Mouse (Mus musculus): Measurements from ENCODE around the gene Wipf1. TPM values are rescaled to one million over a fixed set of nuclear protein-coding genes. Genes with fewer than 3 reads are reported as not detected.

Wipf1 gene
- polyA plus RNA-seq, 1 experiment, result 143 TPM

DNA sequence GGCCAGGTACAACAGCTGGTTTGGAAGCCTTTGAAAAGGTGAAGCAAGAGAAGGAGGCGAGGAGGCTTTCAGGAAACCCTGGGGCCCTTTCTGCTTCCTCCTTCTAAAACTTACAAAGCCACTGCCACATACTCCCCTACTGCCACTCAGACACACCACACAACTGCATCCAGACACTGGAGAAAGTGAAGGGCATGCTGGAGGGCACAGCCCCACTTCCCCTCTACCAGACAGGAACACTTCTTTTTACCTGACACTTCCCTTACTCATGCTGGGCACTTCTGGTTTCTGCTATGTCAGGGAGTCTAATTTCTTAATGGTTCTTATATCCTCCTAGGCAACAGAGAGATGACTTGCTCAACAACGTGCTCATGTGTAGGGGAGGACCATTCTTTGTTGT, 19.0 kb upstream of the Wipf1 start:
- Histone ChIP-seq H3K4me3 (ENCODE audit: insufficient read depth, low read length) (no peak overlapping the region), H3K27ac (ENCODE audit: insufficient read depth, low read depth, low read length) (no peak overlapping the region), H3K4me1 (ENCODE audit: control insufficient read depth, insufficient read depth, low read length) (peaks cover 38% of the 10 kb centered on the region)
- no peak for TF ChIP-seq CTCF (IDR thresholded peaks at IDR 0.05; ENCODE audit: low read depth, low read length)
- no peak for TF ChIP-seq POLR2A (IDR thresholded peaks at IDR 0.05; ENCODE audit: borderline replicate concordance, low read depth, low read length)

DNA sequence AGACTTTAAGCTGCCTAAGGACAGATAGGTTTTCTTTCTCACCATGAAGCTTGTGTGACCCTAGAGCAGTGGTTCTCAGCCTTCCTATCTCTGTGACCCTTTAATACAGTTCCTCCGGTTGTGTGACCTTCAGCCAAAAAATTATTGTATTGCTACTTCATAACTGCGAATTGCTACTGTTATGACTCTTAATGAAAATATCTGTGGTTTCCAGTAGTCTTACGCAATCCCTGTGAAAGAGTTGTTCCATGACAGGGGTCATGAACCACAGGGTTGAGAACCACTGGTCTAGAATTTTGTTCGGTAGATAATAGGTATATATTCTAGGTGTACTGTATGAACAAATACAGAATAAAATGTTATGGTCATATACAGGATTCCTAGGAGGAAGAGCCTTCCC, 17.7 kb upstream of the Wipf1 start:
- Histone ChIP-seq H3K4me3 (ENCODE audit: insufficient read depth, low read length) (no peak overlapping the region), H3K4me1 (ENCODE audit: control insufficient read depth, insufficient read depth, low read length) (peaks cover 28% of the 10 kb centered on the region), H3K27ac (ENCODE audit: insufficient read depth, low read depth, low read length) (no peak overlapping the region)
- TF ChIP-seq POLR2A (IDR thresholded peaks at IDR 0.05; ENCODE audit: borderline replicate concordance, low read depth, low read length), result no peak
- TF ChIP-seq CTCF (IDR thresholded peaks at IDR 0.05; ENCODE audit: low read depth, low read length), result no peak

DNA sequence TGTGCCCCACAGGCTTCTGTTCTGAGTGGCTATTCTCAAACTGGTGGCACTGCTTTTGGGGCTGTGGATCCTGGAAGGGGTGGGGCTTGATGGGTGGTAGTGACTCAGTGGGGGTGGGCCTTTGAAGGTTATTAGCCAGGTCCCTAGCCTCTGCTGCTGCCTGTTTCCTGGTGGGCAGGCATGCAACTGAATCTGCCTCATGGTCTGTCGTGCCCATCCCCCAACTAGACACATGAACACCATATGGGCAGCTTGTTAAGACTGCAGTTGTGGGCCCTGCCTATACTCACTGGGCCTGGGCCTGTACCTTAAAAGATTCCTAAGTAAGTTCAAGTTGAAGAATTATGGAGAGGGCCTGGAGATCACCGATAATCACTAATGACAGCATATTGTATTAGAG, 16.0 kb upstream of the Wipf1 start:
- Histone ChIP-seq H3K27ac (ENCODE audit: insufficient read depth, low read depth, low read length) (no peak overlapping the region), H3K4me3 (ENCODE audit: insufficient read depth, low read length) (no peak overlapping the region), H3K4me1 (ENCODE audit: control insufficient read depth, insufficient read depth, low read length) (peaks cover 36% of the 10 kb centered on the region)
- no peak for TF ChIP-seq CTCF (IDR thresholded peaks at IDR 0.05; ENCODE audit: low read depth, low read length)
- no peak for TF ChIP-seq POLR2A (IDR thresholded peaks at IDR 0.05; ENCODE audit: borderline replicate concordance, low read depth, low read length)

DNA sequence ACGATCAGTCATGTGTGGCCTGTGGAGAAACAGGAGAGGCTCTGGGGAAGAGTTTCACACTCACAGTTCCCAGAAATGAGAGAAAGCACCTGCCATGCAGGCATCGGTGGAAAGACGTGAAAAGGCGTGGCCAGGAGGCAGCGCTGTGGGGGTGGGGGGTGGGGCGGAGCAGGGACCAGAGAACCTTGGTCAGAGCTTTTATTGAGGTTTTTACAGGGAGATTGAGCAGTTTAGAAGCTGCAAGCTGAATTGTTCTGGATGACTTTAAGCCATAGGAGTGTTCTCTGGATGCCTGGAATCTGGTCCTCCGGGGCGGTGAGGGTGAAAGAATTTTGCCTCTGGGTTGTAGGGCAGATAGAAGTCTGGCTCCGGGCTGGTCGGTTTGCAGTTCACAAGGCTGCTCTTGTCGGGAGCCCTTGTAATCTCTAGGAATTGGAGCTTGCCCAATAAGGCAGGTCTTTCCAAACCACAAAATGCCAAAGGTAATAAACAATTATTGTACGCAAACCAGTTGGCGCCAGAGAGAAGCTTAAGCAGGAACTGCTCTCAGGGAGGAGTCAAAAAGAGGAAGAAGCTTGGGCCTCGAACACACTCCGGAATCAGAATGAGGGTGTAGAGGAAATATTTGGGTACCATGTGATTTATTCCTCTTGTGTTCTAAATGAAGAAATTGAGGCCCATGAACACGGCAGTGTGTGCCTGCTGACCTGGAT, 11.1 kb upstream of the Wipf1 start:
- peaks cover 20% of the 10 kb centered on the region for H3K4me1 ChIP-seq (ENCODE audit: control insufficient read depth, insufficient read depth, low read length)
- TF ChIP-seq CTCF (IDR thresholded peaks at IDR 0.05; ENCODE audit: low read depth, low read length) (no peak), POLR2A (IDR thresholded peaks at IDR 0.05; ENCODE audit: borderline replicate concordance, low read depth, low read length) (no peak)
- H3K4me3 ChIP-seq (ENCODE audit: insufficient read depth, low read length), result peak overlapping the region; percentile 48
- H3K27ac ChIP-seq (ENCODE audit: insufficient read depth, low read depth, low read length), result peak overlapping the region; percentile 77

DNA sequence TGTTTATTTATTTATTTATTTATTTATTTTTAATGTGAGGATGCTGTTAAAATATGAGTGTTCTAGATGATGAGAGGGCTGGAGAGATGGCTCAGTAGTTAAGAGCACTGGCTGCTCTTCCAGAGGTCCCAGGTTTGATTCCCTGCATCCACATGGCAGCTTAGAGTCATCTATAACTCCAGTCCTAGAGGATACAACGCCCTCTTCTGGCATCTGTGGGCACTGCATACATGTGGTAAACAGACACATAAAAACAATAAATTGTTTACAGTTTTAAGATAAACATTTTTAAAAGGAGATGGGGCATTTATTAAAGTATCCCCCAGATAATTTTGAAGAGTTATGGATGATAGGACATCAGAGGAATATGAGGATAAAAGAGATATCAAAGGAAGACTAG, 10.2 kb upstream of the Wipf1 start:
- H3K27ac ChIP-seq (ENCODE audit: insufficient read depth, low read depth, low read length), result no peak overlapping the region
- no peak overlapping the region for H3K4me3 ChIP-seq (ENCODE audit: insufficient read depth, low read length)
- peaks cover 20% of the 10 kb centered on the region for H3K4me1 ChIP-seq (ENCODE audit: control insufficient read depth, insufficient read depth, low read length)
- peak; percentile 48; the same call in 1 of the 2 replicates for TF ChIP-seq CTCF (IDR thresholded peaks at IDR 0.05; ENCODE audit: low read depth, low read length)
- no peak for TF ChIP-seq POLR2A (IDR thresholded peaks at IDR 0.05; ENCODE audit: borderline replicate concordance, low read depth, low read length)

DNA sequence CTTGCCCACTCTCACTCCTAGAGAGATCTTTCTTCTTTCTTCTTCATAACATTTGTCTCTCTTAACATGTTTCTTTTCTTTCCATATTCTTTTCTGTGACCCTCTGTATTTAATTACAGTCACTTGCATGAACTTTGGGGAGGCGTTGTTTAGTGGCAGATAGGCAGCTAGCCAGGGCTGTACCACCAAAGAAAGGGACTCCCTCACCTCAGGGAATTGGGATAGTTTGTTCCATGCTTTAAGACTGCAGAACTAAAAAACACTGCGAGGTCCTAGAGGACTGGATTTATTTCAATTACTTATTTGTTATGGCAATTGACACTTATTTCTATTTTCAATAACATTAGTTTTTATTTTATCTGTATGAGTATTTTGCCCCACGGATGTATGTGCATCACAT, 9.6 kb upstream of the Wipf1 start:
- peaks cover 20% of the 10 kb centered on the region for H3K4me1 ChIP-seq (ENCODE audit: control insufficient read depth, insufficient read depth, low read length)
- no peak overlapping the region for H3K4me3 ChIP-seq (ENCODE audit: insufficient read depth, low read length)
- H3K27ac ChIP-seq (ENCODE audit: insufficient read depth, low read depth, low read length), result no peak overlapping the region
- TF ChIP-seq POLR2A (IDR thresholded peaks at IDR 0.05; ENCODE audit: borderline replicate concordance, low read depth, low read length) (no peak), CTCF (IDR thresholded peaks at IDR 0.05; ENCODE audit: low read depth, low read length) (no peak)

DNA sequence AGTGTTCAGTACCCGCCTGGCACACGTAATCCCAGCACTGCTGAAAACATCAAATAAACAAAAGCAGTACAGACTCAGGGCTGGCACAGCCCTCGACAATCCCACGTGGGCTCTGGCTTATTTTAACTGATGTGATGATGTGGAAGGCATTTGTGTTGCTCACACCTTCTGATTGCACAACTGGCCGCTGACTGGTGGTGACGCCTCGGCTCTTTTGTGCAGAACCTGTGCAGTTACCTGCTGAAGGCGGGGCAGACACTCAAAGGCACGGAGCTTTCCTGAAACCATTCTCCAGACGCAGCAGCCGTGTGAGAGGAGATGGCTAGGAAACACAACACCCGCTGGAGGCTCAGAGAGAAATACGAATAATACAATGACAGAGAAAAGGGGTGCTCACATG, 9.1 kb upstream of the Wipf1 start:
- no peak overlapping the region for H3K27ac ChIP-seq (ENCODE audit: insufficient read depth, low read depth, low read length)
- no peak for TF ChIP-seq POLR2A (IDR thresholded peaks at IDR 0.05; ENCODE audit: borderline replicate concordance, low read depth, low read length)
- TF ChIP-seq CTCF (IDR thresholded peaks at IDR 0.05; ENCODE audit: low read depth, low read length), result no peak

DNA sequence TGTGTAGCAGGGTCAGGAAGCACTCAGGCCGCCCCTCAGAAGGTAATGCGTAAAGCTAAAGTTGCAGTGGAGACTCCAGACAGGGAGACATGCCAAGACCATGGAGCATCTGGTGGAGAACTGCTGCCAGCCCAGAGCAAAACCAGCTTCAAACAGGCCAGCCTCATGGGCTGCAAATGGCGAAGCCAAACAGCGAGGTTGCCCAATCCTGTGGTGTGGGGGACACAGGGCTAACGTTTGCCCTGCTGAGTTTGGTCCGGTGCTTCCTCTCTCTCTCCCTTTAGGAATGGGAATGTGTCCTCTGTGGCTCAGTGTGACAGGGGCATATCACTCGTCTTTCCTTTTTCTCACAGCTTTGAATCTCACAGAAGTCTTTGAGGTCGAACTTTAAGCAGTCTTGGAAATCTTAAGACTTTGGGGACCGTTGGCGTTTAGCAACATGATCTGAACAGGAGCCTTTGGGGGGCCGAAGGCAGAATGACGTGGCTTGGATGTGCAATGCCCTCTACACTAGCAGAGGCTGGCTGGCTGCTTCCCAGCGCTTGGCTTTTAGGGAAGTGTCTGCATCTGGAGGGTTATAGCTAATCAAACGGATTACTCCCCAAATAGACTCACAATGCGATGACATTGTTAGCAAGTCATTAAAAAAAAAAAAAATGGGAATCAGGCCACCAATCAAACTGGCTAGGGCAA, 6.7 kb upstream of the Wipf1 start:
- H3K27ac ChIP-seq (ENCODE audit: insufficient read depth, low read depth, low read length), result no peak overlapping the region
- TF ChIP-seq CTCF (IDR thresholded peaks at IDR 0.05; ENCODE audit: low read depth, low read length) (no peak), POLR2A (IDR thresholded peaks at IDR 0.05; ENCODE audit: borderline replicate concordance, low read depth, low read length) (no peak)
- no peak overlapping the region for H3K4me3 ChIP-seq (ENCODE audit: insufficient read depth, low read length)
- H3K4me1 ChIP-seq (ENCODE audit: control insufficient read depth, insufficient read depth, low read length), result peaks cover 18% of the 10 kb centered on the region

More for the DNA sequence above, 9.1 kb upstream of the Wipf1 start:
- no peak overlapping the region for H3K4me3 ChIP-seq (ENCODE audit: insufficient read depth, low read length)
- H3K4me1 ChIP-seq (ENCODE audit: control insufficient read depth, insufficient read depth, low read length), result peaks cover 20% of the 10 kb centered on the region

DNA sequence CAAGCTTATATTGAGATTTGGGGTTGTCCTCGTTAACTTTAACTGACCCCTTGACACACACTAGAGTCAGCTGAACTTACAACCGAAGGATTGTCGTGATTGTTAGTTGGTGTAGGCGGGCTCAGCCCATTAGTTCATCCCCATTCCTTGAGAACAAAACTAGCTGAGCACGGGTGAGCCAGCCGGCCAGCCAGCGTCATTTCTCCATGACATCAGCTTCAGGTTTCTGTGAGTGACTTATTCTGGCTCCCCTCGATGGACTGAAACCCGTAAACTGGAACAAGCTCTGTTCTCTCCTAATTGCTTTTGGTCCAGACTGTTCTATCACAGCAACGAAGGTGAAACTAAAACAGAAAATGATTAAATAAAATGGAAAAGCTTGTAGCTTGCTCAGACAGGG, 5.2 kb upstream of the Wipf1 start:
- TF ChIP-seq POLR2A (IDR thresholded peaks at IDR 0.05; ENCODE audit: borderline replicate concordance, low read depth, low read length), result no peak
- TF ChIP-seq CTCF (IDR thresholded peaks at IDR 0.05; ENCODE audit: low read depth, low read length), result no peak
- Histone ChIP-seq H3K4me3 (ENCODE audit: insufficient read depth, low read length) (no peak overlapping the region), H3K4me1 (ENCODE audit: control insufficient read depth, insufficient read depth, low read length) (peaks cover 14% of the 10 kb centered on the region), H3K27ac (ENCODE audit: insufficient read depth, low read depth, low read length) (no peak overlapping the region)

DNA sequence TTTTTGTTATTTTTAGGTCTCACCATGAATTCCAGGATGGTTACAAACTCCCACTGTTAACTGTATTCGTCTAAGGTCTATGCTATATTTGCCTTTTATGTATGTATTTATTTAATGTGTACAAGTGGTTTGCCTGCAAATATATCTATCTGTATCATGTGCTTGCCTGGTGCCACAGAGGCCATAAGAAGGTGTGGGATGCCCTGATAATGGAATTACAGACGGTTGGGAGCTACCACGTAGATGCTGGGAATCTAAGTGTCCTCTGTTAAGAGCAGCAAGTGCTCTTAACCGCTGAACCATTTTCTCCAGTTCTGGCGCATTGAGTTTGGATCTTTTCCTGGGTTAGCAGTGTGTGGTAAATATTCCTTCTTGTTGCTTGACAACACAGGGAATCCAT, 953 bp upstream of the Wipf1 start:
- peaks cover 20% of the 10 kb centered on the region for H3K4me1 ChIP-seq (ENCODE audit: control insufficient read depth, insufficient read depth, low read length)
- no peak overlapping the region for H3K4me3 ChIP-seq (ENCODE audit: insufficient read depth, low read length)
- TF ChIP-seq CTCF (IDR thresholded peaks at IDR 0.05; ENCODE audit: low read depth, low read length), result no peak
- no peak for TF ChIP-seq POLR2A (IDR thresholded peaks at IDR 0.05; ENCODE audit: borderline replicate concordance, low read depth, low read length)
- H3K27ac ChIP-seq (ENCODE audit: insufficient read depth, low read depth, low read length), result no peak overlapping the region
